Mouse (Mus musculus) adrenal gland, postnatal 10 days (tissue): ENCODE measurements at regions not wholly inside any gene's neighbourhood (a gene's known extent, or its start where the extent isn't known, plus 50 kb on each side); places are given as distances from the start of the nearest gene placed in this dataset.

Experiments used
- DNase-seq: peaks from one replicate; pipeline ENCODE4 v3.0.0; 2021; ENCODE audit warnings: mixed read lengths

DNA sequence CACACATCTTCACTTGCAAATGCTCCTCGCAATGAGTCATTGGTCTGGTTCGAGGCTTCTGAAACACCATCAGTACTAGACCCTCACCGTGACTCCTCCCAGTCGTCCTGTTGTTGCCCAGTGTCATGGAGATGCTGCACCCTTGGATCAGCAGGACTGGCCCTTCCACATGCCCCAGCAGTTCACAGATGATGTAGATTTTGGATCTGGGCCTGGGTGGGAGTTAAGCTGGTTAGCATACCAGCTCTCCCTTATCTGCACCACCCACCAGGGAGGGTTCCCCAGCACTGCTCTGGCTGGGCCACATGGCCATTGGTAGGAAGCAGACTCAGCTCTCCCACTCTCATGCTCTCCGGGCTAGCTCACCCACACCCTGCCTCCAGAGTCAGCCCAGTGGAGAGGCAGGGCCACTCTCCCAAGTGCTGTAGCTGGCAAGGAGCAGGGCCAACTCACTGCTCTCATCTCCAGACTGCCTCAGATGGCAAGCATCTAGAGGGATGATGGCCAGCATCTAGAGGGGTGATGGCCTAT, 60.8 kb upstream of the Thy1 start:
- DNase-seq: no peak

DNA sequence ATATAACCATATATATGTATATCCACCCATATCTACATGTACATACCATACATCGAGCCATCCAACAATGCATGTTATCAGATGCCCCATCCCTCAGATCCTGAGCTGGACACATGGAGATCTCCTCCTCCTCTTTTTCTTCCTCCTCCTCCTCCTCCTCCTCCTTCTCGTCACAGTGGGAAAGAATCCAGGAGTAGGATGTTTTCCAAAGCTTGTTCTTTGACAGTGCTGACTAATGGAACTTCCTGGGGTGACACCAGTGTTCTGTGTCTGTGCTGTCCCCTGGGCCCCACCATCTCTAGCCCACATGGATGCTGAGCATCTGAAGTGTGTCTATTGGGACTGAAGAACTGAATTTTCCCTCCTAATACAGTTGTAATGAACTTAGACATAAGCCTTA, 60.0 kb upstream of the Thy1 start:
- DNase-seq: no peak

DNA sequence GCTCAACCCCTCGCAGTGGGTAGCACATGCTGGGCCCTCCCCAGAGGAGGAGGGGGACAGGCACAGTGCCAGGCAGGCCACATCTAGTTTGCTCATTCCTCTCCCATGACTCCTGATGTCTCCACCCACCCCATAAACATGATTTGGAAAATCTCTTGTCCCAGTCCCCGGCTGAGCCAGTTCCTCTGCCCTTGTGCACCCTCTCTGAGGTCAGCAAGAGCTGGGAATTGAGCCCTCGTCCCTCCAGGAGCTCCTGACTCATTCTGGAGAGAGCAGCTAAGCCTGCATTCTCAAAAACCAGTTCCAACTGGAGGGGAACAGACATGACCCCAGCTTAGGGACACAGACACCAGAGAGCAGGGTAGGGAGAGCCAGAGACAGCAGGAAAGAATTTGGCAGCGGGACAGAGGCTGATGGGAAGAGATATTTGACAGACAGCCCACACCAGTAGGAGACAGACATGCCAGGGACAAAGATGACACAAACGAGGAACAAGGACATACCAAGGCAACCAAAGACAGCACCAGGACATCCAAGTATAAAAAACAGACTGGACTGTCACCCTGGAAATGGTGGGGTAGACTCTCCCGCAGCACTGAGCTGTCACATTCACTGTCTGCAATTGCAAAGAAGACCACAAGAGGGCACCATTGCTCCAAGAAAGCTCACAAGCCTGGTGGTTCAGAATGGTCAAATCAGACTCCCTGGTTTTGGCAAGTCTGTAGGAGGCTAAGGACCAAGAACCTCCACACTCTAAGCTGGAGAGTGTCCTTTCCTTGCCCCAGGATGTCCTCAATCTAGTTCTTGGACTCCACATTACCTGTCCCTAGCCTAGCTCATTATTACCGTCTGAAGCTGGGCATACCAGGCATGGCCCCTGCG, 58.8 kb upstream of the Thy1 start:
- peak; percentile 91 for DNase-seq

DNA sequence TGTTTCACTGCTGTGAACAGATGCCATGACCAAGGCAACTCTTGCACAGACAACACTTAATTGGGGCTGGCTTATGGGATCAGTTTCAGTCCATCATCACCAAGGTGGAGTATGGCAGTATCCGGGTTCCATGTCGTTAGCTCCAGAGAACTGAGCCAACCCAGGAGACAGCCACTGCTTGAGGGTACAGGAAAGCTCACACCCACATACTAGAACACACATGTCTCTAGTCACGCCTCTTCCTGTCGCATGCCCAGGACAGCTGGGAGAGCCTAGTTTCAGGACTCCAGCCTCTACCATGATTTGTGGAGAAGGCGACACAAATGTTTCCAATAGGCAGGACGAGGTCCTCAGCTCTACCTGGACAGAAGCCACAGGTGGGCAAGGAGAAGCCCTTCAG, 55.2 kb upstream of the Thy1 start:
- no peak for DNase-seq

DNA sequence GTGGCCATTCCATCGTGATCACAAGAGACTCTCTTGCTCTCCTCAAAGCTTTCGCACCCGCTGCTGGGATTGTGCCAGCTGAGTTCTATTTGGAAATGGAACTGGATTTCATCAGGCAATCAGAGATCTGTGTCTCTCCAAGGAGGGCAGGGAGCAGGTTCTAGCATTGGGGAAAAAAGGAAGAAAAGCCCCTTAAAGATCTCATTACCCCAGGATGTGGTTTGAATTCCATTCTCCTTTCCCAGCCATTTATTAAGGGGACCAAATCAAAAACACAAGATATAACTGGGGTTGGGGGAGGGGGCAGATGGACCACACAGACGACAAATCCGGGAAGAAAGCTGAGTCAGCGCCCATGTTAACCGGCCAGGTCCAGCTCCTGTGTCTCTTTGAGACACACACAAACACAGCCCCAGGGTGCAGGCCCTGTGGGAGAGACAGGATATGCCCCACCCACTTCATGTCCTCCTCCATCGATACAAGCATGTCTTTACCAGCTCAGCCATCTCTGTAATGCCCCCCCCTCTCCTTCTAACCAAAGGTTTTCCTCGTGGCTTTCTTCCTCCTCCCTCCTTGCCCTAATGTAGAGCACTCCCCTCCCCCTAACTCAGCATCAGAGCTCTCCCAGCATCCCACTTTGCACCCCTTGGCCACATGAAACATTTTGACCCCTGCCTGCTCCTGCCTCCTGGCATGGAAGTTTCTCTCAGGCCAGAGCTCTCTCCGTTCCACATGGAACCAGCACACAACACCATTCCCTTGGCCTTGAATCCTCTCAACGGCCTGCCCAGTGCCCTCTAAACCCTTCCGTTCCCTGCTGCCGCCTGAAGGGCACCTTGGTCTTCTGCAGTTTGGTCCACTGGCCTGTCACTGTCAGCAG, 54.0 kb upstream of the Thy1 start:
- DNase-seq: peak; percentile 73

DNA sequence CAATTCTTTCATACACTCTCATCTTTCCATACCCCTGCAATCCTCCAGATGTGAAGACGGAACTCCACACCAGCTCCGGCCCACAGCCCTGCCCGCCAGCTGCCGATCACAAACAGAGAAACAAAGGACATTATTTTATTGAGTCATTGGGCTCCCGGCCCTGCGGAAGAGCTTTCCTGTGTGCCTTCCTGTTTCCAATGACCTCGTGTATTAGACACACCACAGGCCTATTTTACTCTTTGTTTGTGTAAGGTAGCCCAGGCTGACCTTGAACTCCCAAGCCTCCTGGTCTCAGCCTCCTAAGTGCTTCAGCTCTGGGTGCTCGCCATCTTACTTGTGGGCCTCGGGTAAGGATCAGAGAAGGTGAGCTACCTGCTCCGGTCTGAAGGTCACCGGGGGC, 53.1 kb upstream of the Thy1 start:
- DNase-seq: no peak

DNA sequence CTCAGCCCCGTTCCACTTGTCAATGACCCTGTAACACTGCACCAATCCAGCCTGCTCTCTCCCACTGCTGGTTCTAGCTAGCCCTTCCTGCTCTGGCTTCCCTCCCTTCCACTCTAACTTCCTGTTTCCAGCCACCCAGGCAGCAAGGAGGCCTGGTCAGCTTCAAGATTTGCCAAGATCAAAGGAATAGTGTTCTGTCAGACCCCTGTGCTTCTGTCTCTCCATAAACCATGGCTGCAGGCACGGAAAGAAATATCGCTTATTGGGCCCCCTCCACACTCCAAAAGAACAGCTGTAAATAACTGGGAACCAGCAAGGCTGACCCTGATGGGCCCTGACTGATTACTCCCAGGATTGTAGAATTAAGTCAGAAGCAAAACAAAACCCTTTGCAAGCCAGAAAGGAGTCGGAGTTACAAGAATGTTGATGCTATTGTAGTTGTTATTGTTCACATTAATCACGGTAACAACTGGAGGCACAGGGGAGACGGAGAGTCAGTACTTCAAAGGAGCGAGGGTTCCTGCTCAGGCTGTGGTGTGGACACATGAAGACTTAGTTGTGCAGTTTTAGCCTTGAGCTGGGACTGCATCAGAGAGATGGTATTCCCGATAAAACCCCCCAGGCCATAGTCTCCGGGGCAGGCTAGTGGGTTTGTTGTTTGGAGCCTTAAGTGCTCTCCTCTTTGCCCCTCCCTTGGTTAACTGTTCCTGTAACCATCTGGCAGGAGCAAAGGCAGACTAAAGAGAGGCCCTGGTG, 49.8 kb upstream of the Thy1 start:
- no peak for DNase-seq
